Mouse (Mus musculus) adrenal gland, postnatal 4 days (tissue): Measurements from ENCODE around the gene Ppp1r8. TPM values are rescaled to one million over a fixed set of nuclear protein-coding genes. Genes with fewer than 3 reads are reported as not detected.
A peak's percentile ranks its signal among the peaks of the same experiment; 100 is the strongest.
"Not testable (repeated sequence)": the region's sequence is repeated elsewhere in the genome, so short reads cannot be mapped to it uniquely, and the experiment has no call there.

Source experiments
- DNase-seq, 2 experiments: peaks; one replicate each; pipeline ENCODE4 v3.0.0; 2021 to 2022; ENCODE audit warnings: low spot score in 2 of 2, mixed read lengths in 2 of 2
- total RNA-seq, 2 experiments: library from RNA; stranded (reverse); gene quantifications; 2 replicates each; pipeline ENCODE4 v1.2.3; 2021

Gene Ppp1r8
- total RNA-seq, 2 experiments from 2014 or later: 56.5 to 56.7 TPM

- DNase-seq: no peak
These were observed 35.0 kb downstream of the Ppp1r8 start for GRCm38 (mm10) chr4:132807771-132808641.

- no peak for DNase-seq
These were observed 36.3 kb downstream of the Ppp1r8 start for GRCm38 (mm10) chr4:132806620-132807191.

- DNase-seq: no peak
These were observed 37.3 kb downstream of the Ppp1r8 start for GRCm38 (mm10) chr4:132805599-132806197.

GRCm38 (mm10) chr4:132805146-132805545 is 37.8 kb downstream of the Ppp1r8 start:
- no peak for DNase-seq

- no peak for DNase-seq
These were observed 38.6 kb downstream of the Ppp1r8 start for GRCm38 (mm10) chr4:132804331-132804730.

- DNase-seq: no peak
These were observed 39.1 kb downstream of the Ppp1r8 start for GRCm38 (mm10) chr4:132803876-132804275.

- no peak for DNase-seq
These were observed 39.8 kb downstream of the Ppp1r8 start for GRCm38 (mm10) chr4:132803212-132803611.

GRCm38 (mm10) chr4:132802171-132802637 is 40.8 kb downstream of the Ppp1r8 start:
- DNase-seq: no peak

- no peak for DNase-seq
These were observed 41.5 kb downstream of the Ppp1r8 start for GRCm38 (mm10) chr4:132801176-132802077.

GRCm38 (mm10) chr4:132799845-132800244 is 43.1 kb downstream of the Ppp1r8 start:
- DNase-seq: no peak

- not testable (repeated sequence) for DNase-seq
These were observed 44.3 kb downstream of the Ppp1r8 start for GRCm38 (mm10) chr4:132798666-132799065.

- no peak for DNase-seq
These were observed 44.9 kb downstream of the Ppp1r8 start for GRCm38 (mm10) chr4:132798028-132798427.

GRCm38 (mm10) chr4:132797461-132797860 is 45.5 kb downstream of the Ppp1r8 start:
- no peak for DNase-seq

GRCm38 (mm10) chr4:132796196-132796886 is 46.6 kb downstream of the Ppp1r8 start, which contains the start of gene Themis2:
Gene Themis2, minus strand, starts transcription at chr4:132796387.
- peak; percentile 24 to 53 for DNase-seq

- DNase-seq: no peak
These were observed 47.8 kb downstream of the Ppp1r8 start for GRCm38 (mm10) chr4:132795171-132795570.

GRCm38 (mm10) chr4:132794760-132795159 is 48.2 kb downstream of the Ppp1r8 start:
- DNase-seq: no peak

GRCm38 (mm10) chr4:132794028-132794427 is 48.9 kb downstream of the Ppp1r8 start:
- no peak for DNase-seq

- not testable (repeated sequence) for DNase-seq
These were observed 49.5 kb downstream of the Ppp1r8 start for GRCm38 (mm10) chr4:132793322-132794004.

GRCm38 (mm10) chr4:132789731-132790130 is 53.2 kb downstream of the Ppp1r8 start:
- no peak for DNase-seq

- no peak for DNase-seq
These were observed 57.7 kb downstream of the Ppp1r8 start for GRCm38 (mm10) chr4:132785228-132785627.
